Mouse (Mus musculus) heart, postnatal 10 days (tissue): Measurements from ENCODE around the gene Myzap. TPM values are rescaled to one million over a fixed set of nuclear protein-coding genes. Genes with fewer than 3 reads are reported as not detected.

Experiments used
- DNase-seq, 2 experiments: peaks; one replicate each; pipeline ENCODE4 v3.0.0; 2021
- intact Hi-C: fragments of 180-260 bp; cut with DNase I; formaldehyde crosslinking; loops from one replicate; pipeline ENCODE4 v1.15.1; 2025
- total RNA-seq, 2 experiments: library from RNA; stranded (reverse); gene quantifications; 2 replicates each; pipeline ENCODE4 v1.2.3; 2021

The Myzap gene
- total RNA-seq, 2 experiments from 2014 or later: 325 to 374 TPM

- peak; percentile 88 to 93 for DNase-seq
- intact Hi-C loops: no loop called here
Measured at GRCm38 (mm10) chr9:71557737-71558136, 34.4 kb downstream of the Myzap start.

- intact Hi-C loops: no loop called here
- DNase-seq: no peak
Measured at GRCm38 (mm10) chr9:71554001-71554400, 38.2 kb downstream of the Myzap start.

GRCm38 (mm10) chr9:71550176-71550575, 42.0 kb downstream of the Myzap start:
- DNase-seq: no peak
- intact Hi-C loops: no loop called here

- peak; percentile 55 to 66 for DNase-seq
- intact Hi-C loops: no loop called here
Measured at GRCm38 (mm10) chr9:71547704-71548275, 44.4 kb downstream of the Myzap start.

- no peak for DNase-seq
- intact Hi-C loops: no loop called here
Measured at GRCm38 (mm10) chr9:71544831-71545230, 47.3 kb downstream of the Myzap start.

DNA sequence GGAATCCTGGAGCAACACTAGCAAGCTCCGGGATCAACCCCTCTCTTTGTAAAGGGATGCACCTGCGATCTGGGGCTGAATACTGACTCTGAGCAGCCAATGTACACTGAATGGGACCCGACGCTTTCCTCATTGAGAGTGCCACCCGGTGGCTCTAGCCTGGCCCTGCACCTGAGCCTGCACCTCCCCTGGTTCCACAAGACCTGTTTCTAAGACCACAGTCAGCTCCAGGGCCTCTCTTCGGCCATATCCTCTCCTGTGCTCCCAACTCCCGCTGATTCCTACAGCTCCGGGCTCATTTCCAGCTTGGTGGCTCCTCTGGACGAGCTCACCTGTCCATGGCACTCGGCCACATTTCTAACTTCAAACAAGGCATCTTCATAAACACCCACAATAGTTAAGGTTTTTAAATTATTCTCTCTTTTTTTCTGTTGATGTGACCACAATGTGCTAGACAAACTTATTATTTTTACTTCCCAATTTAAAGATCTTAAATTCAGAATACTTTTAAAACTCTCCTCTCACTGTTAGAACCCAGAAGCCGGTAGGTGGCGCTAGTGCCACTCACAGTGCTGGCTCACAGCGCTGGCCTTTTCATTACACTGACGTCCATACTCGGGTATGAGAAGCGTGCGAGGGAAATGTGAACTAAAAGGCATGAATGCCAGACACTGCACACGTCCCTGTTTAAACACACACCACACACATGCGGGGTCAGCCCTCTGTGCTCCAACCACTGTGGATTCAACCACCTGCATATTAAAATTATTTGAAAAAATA, 48.5 kb downstream of the Myzap start:
- DNase-seq: peak; percentile 89 to 92
- intact Hi-C loops: loop anchor here (1.0 kb wide), 1 partner anchor 73 kb away; no protein-coding TSS in a partner anchor

DNA sequence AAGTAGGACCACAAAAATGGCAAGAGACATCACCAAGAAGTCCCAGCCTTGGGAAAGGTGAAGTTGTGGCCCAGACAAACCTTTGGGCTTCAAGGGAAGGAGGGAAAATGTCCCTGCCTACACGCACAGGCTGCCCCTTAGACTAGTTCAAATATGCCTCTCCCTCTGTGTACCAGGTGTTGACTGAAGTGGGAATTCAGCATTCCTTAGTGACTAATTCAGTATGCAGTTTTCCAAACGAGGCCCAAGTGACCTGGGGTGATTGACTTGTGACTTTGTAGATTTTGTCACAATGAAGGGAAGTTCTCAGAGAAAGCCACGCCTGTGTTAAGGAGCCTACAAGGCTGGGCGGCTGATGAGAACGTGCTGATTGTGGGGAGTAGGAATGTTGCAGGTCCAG, 49.9 kb downstream of the Myzap start:
- no peak for DNase-seq
- intact Hi-C loops: no loop called here

- no peak for DNase-seq
- intact Hi-C loops: no loop called here
Measured at GRCm38 (mm10) chr9:71540739-71541138, 51.4 kb downstream of the Myzap start.

DNA sequence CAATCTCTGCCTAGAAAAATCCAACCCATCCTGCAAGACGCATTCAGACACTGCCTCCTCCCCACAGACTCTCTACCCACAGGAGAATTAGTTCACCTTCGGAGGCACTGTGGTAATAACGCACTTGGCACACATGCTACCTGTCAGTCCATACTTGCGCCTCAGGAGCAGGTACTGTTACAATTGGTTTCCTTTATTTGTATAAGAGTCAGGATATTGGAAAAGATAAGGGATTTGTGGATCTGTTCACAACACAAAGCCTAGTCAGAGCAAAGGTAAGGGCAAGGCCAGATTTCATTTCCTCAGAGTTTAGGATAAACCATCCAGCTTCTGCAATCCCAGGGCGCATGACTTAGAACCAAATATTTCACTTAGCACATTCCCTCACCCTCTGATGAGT, 56.4 kb downstream of the Myzap start:
- no peak for DNase-seq
- intact Hi-C loops: loop anchor here (10.0 kb wide), 1 partner anchor 259 kb away; no protein-coding TSS in a partner anchor

- DNase-seq: no peak
- intact Hi-C loops: loop anchor here (10.0 kb wide), 1 partner anchor 260 kb away; no protein-coding TSS in a partner anchor
Measured at GRCm38 (mm10) chr9:71535036-71535435, 57.1 kb downstream of the Myzap start.

GRCm38 (mm10) chr9:71529960-71530359, 62.2 kb downstream of the Myzap start:
- intact Hi-C loops: loop anchor here (10.0 kb wide), 1 partner anchor 265 kb away; no protein-coding TSS in a partner anchor
- peak in 1 of 2 experiments; percentile 36 for DNase-seq

- intact Hi-C loops: no loop called here
- no peak for DNase-seq
Measured at GRCm38 (mm10) chr9:71527438-71527837, 64.7 kb downstream of the Myzap start.

- DNase-seq: peak in 1 of 2 experiments; percentile 33
- intact Hi-C loops: no loop called here
Measured at GRCm38 (mm10) chr9:71523901-71524300, 68.3 kb downstream of the Myzap start.

DNA sequence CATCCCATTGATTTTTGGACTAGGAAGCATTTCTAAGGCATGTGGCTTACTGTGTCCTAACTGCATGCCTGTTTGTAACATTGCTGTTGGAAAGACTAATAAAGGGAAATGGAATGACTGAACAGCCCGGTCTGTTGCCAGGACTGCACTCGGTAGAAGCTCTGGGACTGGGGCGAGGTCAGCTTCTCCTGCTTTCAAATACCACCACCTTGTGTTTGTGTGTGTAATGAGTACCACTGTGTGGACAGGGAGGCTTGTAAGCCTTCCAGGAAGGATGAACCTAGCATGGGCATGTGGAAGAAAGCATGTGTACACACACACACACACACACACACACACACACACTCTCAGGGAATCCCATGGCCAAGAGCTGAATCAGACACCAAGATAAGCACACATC, 72.3 kb downstream of the Myzap start:
- intact Hi-C loops: no loop called here
- peak; percentile 24 to 29 for DNase-seq

GRCm38 (mm10) chr9:71517487-71517886, 74.7 kb downstream of the Myzap start:
- intact Hi-C loops: no loop called here
- no peak for DNase-seq

DNA sequence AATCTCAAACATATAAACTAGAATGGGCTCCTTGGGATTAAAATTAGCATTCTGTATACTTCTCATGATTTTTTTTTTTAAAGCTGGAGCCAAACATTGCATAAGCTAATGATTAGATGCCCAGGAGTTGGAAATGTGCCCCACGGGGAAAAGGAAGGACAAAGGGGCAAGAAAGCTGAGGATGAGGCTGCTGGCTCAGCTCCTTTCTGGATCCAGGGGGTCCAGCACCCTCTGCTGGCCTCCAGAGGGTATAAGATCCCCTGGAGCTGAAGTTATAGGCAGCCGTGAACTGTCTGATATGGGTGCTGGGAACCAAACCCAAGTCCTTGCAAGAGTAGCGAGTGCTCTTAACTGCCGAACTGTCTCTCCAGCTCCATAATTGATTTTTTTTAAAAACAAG, 76.3 kb downstream of the Myzap start:
- DNase-seq: no peak
- intact Hi-C loops: no loop called here

- DNase-seq: no peak
- intact Hi-C loops: no loop called here
Measured at GRCm38 (mm10) chr9:71513566-71513965, 78.6 kb downstream of the Myzap start.

DNA sequence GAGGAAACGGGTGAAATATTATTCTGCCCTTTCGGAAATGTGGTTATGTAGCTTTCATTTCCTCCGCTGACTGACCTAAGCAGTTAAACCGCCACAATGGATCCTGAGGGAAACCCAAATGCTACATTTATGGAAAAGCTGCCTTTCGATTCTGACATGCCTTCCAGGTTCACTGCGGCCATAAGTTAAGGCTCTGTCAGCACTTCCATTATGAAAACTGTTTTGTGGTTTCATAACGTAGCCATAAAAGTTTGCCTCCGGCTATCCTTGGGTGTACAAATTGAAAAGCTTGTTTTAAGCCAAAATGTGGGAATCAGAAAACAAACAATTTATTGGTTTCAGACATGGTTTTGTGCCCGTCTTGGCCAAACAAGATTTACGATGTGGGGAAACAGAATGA, 79.3 kb downstream of the Myzap start:
- no peak for DNase-seq
- intact Hi-C loops: no loop called here

DNA sequence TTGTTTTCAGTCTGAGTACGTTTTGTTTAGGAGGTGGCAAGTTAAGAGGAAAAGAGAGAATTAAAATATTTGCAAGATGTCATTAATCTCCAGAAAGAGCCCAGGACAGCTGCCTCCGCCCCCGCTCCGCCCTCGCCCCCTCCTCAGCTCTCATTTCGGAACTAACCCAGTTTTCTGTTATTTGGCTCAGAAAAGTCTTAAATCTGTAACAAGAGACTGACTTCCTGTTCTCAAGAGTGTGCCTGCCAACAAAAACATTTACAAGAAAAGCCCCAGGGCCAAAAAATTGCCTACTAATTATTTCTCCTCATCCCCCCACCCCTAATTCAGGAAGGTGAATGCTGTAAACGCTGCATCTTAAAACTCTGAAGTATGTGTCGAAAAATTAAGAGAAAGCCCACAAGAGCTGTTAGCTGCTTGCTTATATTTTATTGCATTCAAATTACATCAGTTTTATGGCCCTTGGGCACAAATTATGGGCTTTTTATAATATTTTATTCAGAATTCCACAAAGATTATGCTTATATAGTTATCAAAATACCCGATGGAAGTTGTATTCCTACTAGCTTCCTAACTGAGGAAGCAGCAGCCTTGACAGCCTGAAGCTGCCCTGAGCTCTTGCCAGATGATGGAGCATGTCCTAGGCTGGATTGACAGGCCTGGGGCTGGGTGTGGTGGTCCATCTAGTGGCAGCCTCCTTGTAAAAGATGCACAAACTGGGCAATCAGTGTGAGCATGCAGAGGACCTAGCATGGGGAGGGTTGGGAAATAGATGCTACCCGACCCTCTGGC, 93.6 kb downstream of the Myzap start:
- DNase-seq: peak in 1 of 2 experiments; percentile 27
- intact Hi-C loops: no loop called here

GRCm38 (mm10) chr9:71496637-71497036, 95.5 kb downstream of the Myzap start:
- no peak for DNase-seq
- intact Hi-C loops: no loop called here

DNA sequence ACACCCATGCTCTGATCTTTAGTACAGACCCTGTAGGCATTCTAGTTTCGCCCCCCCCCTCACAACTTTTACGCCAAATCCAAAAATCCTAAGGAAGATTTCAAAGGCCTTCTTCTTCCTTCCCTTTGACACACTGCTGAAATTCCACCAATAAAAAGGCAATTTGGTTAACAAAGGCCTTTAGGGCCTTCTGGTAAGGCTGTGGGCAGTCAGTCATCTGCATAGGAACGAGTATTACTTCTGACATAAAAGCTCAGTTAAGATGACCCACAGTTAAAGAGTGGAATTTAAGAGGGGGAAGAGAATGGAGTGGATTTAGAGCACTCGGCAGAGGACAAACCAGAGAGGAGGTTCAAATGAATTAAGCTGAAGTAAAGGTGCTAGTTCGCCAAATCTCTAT, 98.4 kb downstream of the Myzap start:
- DNase-seq: no peak

More for the DNA sequence above, 98.4 kb downstream of the Myzap start:
- intact Hi-C loops: no loop called here
